Mouse (Mus musculus) natural killer cell, adult 2 months (primary cell): Measurements from ENCODE around the gene Ydjc.

Experiments used
- DNase-seq, 2 experiments: peaks; one replicate each; pipeline ENCODE4 v3.0.0; 2022; ENCODE audit warnings: low spot score in 2 of 2

The Ydjc gene

GRCm38 (mm10) chr16:17144339-17144738 is at the start of gene Ydjc:
TSS of gene Ydjc (plus strand) at chr16:17144621.
- DNase-seq, result no peak

- DNase-seq, result no peak
Observed at GRCm38 (mm10) chr16:17096938-17097337, 47.5 kb upstream of the Ydjc start.

- no peak for DNase-seq
Observed at GRCm38 (mm10) chr16:17102630-17103220, 41.7 kb upstream of the Ydjc start.

GRCm38 (mm10) chr16:17104600-17104999 is 39.8 kb upstream of the Ydjc start:
- DNase-seq, result no peak

GRCm38 (mm10) chr16:17110771-17111743 is 33.4 kb upstream of the Ydjc start, which contains the start of gene Ppil2:
TSS of gene Ppil2 (minus strand) at chr16:17111257.
- DNase-seq, result peak; percentile 68 to 71

- no peak for DNase-seq
Observed at GRCm38 (mm10) chr16:17117309-17117799, 27.1 kb upstream of the Ydjc start.

GRCm38 (mm10) chr16:17121569-17121968 is 22.9 kb upstream of the Ydjc start:
- DNase-seq, result no peak

- no peak for DNase-seq
Observed at GRCm38 (mm10) chr16:17124119-17124870, 20.1 kb upstream of the Ydjc start.

- peak; percentile 66 to 71 for DNase-seq
Observed at GRCm38 (mm10) chr16:17124871-17125520, 19.4 kb upstream of the Ydjc start, which contains the start of gene 2610318N02Rik. TSS of gene 2610318N02Rik (minus strand) at chr16:17125167.

- peak; percentile 50 to 66 for DNase-seq
Observed at GRCm38 (mm10) chr16:17127292-17127691, 17.1 kb upstream of the Ydjc start.

- DNase-seq, result peak; percentile 13 to 20
Observed at GRCm38 (mm10) chr16:17131191-17132088, 13.0 kb upstream of the Ydjc start.

- DNase-seq, result peak; percentile 89 to 93
Observed at GRCm38 (mm10) chr16:17132089-17132905, 12.1 kb upstream of the Ydjc start, which contains the start of gene Sdf2l1. TSS of gene Sdf2l1 (minus strand) at chr16:17132383.

GRCm38 (mm10) chr16:17132906-17133200 is 11.6 kb upstream of the Ydjc start:
- no peak for DNase-seq

- DNase-seq, result no peak
Observed at GRCm38 (mm10) chr16:17137355-17137754, 7.1 kb upstream of the Ydjc start.

- peak; percentile 59 to 77 for DNase-seq
Observed at GRCm38 (mm10) chr16:17146772-17147235, 2.4 kb downstream of the Ydjc start, which contains the start of gene Ccdc116. TSS of gene Ccdc116 (minus strand) at chr16:17147229.

GRCm38 (mm10) chr16:17147391-17147929 is 3.0 kb downstream of the Ydjc start:
- DNase-seq, result peak in 1 of 2 experiments; percentile 23

GRCm38 (mm10) chr16:17148084-17148483 is 3.7 kb downstream of the Ydjc start:
- DNase-seq, result no peak

GRCm38 (mm10) chr16:17150520-17151258 is 6.3 kb downstream of the Ydjc start:
- DNase-seq, result no peak
